Mouse (Mus musculus) limb, embryonic 15.5 days (tissue): ENCODE results near the gene Fkbp3. TPM values are rescaled to one million over a fixed set of nuclear protein-coding genes. Genes with fewer than 3 reads are reported as not detected.

Source experiments
- ATAC-seq: fragments of 200-750 bp; cut with Nextera tagmentation; 2 replicates; pipeline ENCODE4 v1.8.0; 2017; ENCODE audit warnings: low read depth, moderate TSS enrichment; ENCODE audit not compliant: insufficient number of reproducible peaks, low FRiP score, low TSS enrichment
- H3K27ac ChIP-seq: fragments of 300-500 bp; sonication (generic); 2 replicates; pipeline ENCODE4 v1.5.1; 2015; ENCODE audit warnings: moderate library complexity, mild to moderate bottlenecking, inconsistent platforms
- H3K27me3 ChIP-seq: fragments of 300-500 bp; sonication (generic); 2 replicates; pipeline ENCODE4 v1.6.1; 2015; ENCODE audit warnings: inconsistent platforms
- H3K36me3 ChIP-seq: fragments of 300-500 bp; sonication (generic); 2 replicates; pipeline ENCODE4 v1.6.1; 2015; ENCODE audit warnings: inconsistent platforms
- H3K4me1 ChIP-seq: fragments of 300-500 bp; sonication (generic); 2 replicates; pipeline ENCODE4 v1.6.1; 2015; ENCODE audit warnings: inconsistent platforms
- H3K4me2 ChIP-seq: fragments of 300-500 bp; sonication (generic); 2 replicates; pipeline ENCODE4 v1.6.1; 2015; ENCODE audit warnings: mild to moderate bottlenecking, inconsistent platforms
- H3K4me3 ChIP-seq: fragments of 300-500 bp; sonication (generic); 2 replicates; pipeline ENCODE4 v1.5.1; 2015; ENCODE audit warnings: mild to moderate bottlenecking, inconsistent platforms
- H3K9ac ChIP-seq: fragments of 300-500 bp; sonication (generic); 2 replicates; pipeline ENCODE4 v1.6.1; 2015; ENCODE audit warnings: inconsistent platforms
- H3K9me3 ChIP-seq: fragments of 300-500 bp; sonication (generic); 2 replicates; pipeline ENCODE4 v1.6.1; 2016; ENCODE audit warnings: inconsistent platforms
- WGBS: fragments of 180-500 bp; shearing (Covaris S2); methylation state at CpG from one replicate; pipeline ENCODE4 v1.1.7; 2015; 5-methylcytosine and 5-hydroxymethylcytosine counted together
- polyA plus RNA-seq: library from polyadenylated mRNA; unstranded; fragments of >200 nt; fragmentation: Nextera tagmentation; extraction: Ambion mirVana; gene quantifications from 2 replicates; pipeline ENCODE4 v1.2.1, GENCODE M21; 2015

The Fkbp3 gene
- polyA plus RNA-seq, 1 experiment from 2014 or later, result 385 TPM

DNA sequence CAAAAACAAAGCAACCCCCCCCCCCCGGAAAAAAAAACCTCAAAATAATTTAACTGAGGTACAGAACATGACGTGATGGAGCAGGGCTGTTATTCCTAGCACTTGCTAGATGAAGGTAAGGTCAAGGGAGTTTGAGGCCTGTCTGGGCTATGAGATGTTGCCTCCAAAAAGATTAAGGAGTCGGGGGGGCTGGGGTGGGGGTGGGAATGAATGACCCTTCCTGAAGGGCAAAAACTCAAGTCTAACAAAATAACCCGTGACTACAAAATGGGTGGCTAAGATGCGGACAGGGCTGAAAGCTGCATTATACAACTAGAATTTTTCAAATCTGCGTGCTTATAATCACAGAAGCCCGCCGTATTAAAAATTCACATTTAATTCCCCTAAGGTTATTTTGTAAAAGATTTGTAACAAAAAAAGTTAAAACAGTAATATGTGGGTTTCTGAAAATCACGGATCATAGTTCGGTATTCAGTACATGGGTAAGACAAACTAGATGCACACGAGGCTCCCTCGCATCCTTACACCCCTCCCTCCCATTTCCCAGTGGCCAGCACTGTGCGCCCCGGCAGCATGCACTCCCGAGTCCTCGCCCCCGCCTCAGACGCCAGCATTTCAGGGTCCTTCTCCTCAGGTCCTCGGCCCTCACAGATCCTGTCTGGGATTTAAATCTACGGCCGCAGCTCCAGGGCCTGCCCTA lies 746 bp downstream of the Fkbp3 start:
- peak overlapping the region; percentile 88 for H3K9ac ChIP-seq
- H3K27me3 ChIP-seq, result no peaks in the 10 kb centered on the region
- H3K27ac ChIP-seq, result peak overlapping the region; percentile 98
- H3K9me3 ChIP-seq, result no peaks in the 10 kb centered on the region
- peak overlapping the region; percentile 83 for H3K4me3 ChIP-seq
- peak overlapping the region; percentile 74 for H3K4me2 ChIP-seq
- H3K4me1 ChIP-seq, result peaks cover 19% of the 10 kb centered on the region
- ATAC-seq, result peak; percentile 52; the same call in 1 of the 2 replicates
- WGBS, result 2% methylated on average over 21 of the region's 21 CpGs
- H3K36me3 ChIP-seq, result peaks cover 8% of the 10 kb centered on the region; the same call in 1 of the 2 replicates

DNA sequence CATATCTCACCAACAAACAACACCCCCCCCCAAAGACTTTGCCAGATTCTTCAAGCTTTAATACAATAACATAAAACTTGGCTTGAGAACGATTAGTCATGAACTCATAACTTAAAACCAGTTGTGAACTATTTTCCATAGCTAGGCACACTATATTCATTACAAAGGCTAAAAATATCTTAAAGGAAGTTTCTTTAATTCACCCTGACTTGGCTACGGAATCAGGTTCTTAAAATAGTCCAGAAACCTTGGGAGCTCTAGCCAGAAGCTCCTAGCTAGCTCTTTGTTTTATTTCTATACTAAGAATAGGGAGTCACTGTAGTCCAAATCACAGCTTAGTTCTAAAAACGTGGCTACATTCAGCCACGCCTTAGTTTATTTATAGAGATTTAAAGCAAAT lies 5.4 kb downstream of the Fkbp3 start:
- H3K9me3 ChIP-seq, result no peaks in the 10 kb centered on the region
- no peaks in the 10 kb centered on the region for H3K4me1 ChIP-seq
- H3K27ac ChIP-seq, result 0 out of 2 replicates have a peak overlapping the region, but pooled peaks have one; percentile 3
- WGBS, result 55% methylated on average over 4 of the region's 4 CpGs
- no peak overlapping the region for H3K4me2 ChIP-seq
- H3K4me3 ChIP-seq, result no peak overlapping the region
- H3K36me3 ChIP-seq, result peaks cover 33% of the 10 kb centered on the region
- no peak overlapping the region for H3K9ac ChIP-seq
- ATAC-seq, result no peak
- no peaks in the 10 kb centered on the region for H3K27me3 ChIP-seq

DNA sequence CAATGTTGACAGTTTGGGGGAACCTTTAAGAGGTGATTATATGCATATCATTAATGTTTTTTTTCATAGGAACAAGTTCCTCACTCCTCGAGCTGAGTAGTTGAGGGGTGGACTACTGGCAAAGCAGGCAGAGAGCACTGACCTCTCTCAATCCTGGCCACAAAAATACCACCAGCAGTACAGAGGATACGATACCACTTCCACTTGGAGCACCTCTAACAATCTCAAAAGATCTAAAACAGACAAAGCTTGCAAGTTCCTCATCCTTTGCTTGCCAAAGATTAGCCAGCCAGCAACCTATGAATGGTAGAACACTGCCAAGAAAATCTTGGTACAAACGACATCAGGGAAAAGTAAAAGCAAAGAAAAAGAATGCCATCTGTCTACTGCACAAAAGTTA lies 7.6 kb downstream of the Fkbp3 start:
- H3K9ac ChIP-seq, result no peak overlapping the region
- H3K4me3 ChIP-seq, result no peak overlapping the region
- ATAC-seq, result no peak
- WGBS, result 56% methylated on average over 3 of the region's 3 CpGs
- no peaks in the 10 kb centered on the region for H3K4me1 ChIP-seq
- no peak overlapping the region for H3K4me2 ChIP-seq
- peaks cover 43% of the 10 kb centered on the region for H3K36me3 ChIP-seq
- H3K9me3 ChIP-seq, result no peaks in the 10 kb centered on the region
- H3K27me3 ChIP-seq, result no peaks in the 10 kb centered on the region
- no peak overlapping the region for H3K27ac ChIP-seq

DNA sequence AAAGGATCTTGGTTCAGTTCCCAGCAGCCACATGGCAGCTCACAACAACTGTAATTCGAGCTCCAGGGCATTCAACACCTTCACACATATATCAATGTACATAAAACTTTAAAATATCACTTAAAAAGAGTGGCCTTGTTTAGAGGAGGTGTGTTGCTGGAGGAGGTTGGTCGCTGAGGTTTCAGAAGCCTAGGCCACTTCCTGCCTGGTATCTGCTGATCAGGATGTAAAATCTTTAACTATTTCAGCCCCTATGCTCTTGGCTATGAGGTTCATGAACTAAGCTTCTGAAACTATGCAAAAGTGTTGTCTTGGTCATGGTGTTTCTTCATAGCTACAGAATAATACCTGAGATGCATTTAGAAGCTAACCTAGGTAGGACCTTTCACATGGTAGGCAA lies 8.6 kb downstream of the Fkbp3 start:
- no peaks in the 10 kb centered on the region for H3K27me3 ChIP-seq
- ATAC-seq, result no peak
- WGBS, result 54% methylated on average over 2 of the region's 2 CpGs

DNA sequence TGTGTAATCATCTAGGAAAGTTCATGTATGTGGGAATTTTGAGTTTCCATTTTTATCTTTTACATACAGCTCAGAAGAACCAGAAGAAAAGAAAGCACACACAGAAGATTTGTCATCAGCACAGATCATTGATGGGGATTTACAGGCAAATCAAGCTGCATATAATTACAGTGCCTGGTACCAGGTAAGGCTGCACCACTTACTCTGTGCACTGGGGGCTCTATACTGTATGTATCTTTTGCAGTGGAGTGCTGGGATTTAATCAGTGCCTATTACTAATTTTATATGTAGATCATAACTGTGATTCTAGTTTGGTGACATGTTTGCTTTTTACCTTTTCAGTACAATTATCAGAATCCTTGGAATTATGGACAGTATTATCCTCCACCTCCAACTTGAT lies 12.7 kb downstream of the Fkbp3 start:
- H3K4me3 ChIP-seq, result no peak overlapping the region
- H3K27me3 ChIP-seq, result no peaks in the 10 kb centered on the region
- no peak overlapping the region for H3K9ac ChIP-seq
- no peak for ATAC-seq
- H3K4me1 ChIP-seq, result no peaks in the 10 kb centered on the region
- no peaks in the 10 kb centered on the region for H3K9me3 ChIP-seq
- no peak overlapping the region for H3K27ac ChIP-seq
- no peak overlapping the region for H3K4me2 ChIP-seq
- H3K36me3 ChIP-seq, result peaks cover 56% of the 10 kb centered on the region

More for the DNA sequence above, 8.6 kb downstream of the Fkbp3 start:
- Histone ChIP-seq H3K27ac (no peak overlapping the region), H3K36me3 (peaks cover 52% of the 10 kb centered on the region), H3K4me2 (no peak overlapping the region), H3K9ac (no peak overlapping the region), H3K9me3 (no peaks in the 10 kb centered on the region), H3K4me3 (no peak overlapping the region), H3K4me1 (no peaks in the 10 kb centered on the region)

DNA sequence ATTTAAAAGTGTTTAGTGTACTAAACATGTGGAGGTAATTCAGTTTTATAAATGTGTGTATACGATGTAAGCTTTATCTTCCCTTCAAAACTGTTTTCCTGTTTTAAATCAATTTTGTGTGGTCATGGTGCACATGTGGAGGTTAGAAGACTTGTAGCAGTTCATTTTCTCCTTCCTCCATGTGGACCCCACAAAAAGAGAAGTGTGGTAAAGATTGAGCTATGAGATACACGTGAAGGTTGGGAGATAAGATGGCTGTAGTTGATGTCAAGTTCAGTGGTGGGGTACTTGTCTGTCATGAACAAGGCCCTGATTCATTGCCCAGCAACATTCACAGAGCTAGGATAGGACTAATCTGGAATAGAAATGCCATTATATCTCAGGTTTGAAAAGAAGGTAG lies 15.6 kb downstream of the Fkbp3 start:
- 72% methylated on average over 2 of the region's 2 CpGs for WGBS
- H3K9ac ChIP-seq, result no peak overlapping the region
- no peak overlapping the region for H3K27ac ChIP-seq
- no peaks in the 10 kb centered on the region for H3K27me3 ChIP-seq
- H3K4me3 ChIP-seq, result no peak overlapping the region
- H3K9me3 ChIP-seq, result no peaks in the 10 kb centered on the region
- no peak overlapping the region for H3K4me2 ChIP-seq
- ATAC-seq, result no peak
- peaks cover 49% of the 10 kb centered on the region for H3K36me3 ChIP-seq
- no peaks in the 10 kb centered on the region for H3K4me1 ChIP-seq

DNA sequence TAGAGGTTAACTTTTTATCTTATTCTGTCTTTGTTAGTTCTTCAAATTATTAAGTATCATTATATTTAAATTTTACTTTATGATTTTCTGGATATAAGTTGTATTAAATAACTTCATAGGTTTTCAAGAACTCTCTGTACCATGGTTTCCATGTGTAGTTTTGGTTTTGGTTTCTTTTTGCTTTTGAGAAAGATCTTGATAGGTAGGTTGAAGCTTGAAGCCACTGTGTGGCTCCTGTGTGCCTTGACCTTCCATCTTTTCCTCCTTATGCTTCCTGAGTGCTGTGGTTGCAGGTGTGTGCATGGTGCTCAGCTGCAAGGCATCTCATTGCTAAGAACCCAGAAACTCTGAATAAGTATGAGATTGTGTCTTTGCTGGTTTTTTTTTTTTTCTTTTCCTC lies 25.0 kb downstream of the Fkbp3 start:
- Histone ChIP-seq H3K9me3 (no peaks in the 10 kb centered on the region), H3K4me1 (no peaks in the 10 kb centered on the region), H3K4me3 (no peak overlapping the region), H3K27me3 (no peaks in the 10 kb centered on the region), H3K27ac (no peak overlapping the region), H3K4me2 (no peak overlapping the region), H3K9ac (no peak overlapping the region), H3K36me3 (peaks cover 29% of the 10 kb centered on the region)
- ATAC-seq, result no peak

DNA sequence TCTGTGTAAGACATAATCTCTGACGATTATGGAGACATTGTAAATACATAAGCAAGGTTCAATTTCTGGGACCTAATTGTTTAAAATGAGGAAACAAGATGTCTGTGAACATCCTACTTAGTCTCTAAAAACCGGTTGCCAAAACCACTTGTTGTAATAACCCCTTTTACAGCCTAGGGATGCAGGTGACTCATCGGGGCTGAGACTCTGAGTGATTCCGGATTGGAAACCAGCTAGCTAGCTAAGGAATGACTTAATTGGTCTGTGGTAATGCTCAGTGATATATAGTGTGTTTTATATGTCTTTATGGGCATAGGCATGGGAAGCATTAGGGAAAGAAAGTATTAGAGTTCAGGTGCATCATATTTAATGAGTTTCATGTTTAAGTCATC lies 36.3 kb downstream of the Fkbp3 start:
- peak overlapping the region; percentile 90 for H3K4me3 ChIP-seq
- peaks cover 9% of the 10 kb centered on the region; the same call in 1 of the 2 replicates for H3K4me1 ChIP-seq
- ATAC-seq, result no peak; the same call in 1 of the 2 replicates
- no peak overlapping the region for H3K27ac ChIP-seq
- H3K36me3 ChIP-seq, result no peaks in the 10 kb centered on the region
- no peaks in the 10 kb centered on the region for H3K9me3 ChIP-seq
- peak overlapping the region; percentile 50 for H3K4me2 ChIP-seq
- peak overlapping the region; percentile 85; the same call in 1 of the 2 replicates for H3K9ac ChIP-seq
- WGBS, result 10% methylated on average over 4 of the region's 4 CpGs
- no peaks in the 10 kb centered on the region for H3K27me3 ChIP-seq

DNA sequence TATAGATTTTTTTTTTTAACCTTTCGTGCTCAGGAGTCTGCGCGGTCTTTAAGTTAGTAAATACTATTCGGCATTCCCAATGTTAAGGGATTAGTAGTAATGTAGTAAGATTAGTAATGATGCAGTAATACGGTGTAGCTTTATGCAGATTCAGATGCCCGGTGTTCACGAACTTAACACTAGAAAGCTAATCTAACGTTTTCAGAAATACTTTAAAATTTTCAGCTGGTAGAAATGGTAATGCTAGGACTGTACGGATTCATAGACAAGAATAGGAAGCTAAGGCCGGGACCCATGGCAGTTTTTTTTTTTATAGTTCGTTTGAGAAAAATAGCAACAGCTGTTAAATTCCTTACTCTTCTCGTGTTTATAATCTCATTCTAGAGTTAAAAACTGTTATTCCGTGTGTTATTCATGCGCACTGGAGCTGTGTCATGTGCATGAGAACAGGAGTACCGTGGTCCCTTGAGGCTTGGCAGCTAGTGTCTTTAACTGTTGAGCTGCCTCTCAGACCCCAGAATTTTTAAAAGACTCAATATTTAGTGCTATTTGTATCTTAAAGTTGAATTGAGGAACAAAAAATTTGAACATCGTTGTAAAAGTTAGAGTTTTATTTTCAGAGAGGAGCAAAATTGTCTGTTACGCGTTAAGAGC lies 36.8 kb downstream of the Fkbp3 start:
- no peak for ATAC-seq
- WGBS, result 11% methylated on average over 18 of the region's 18 CpGs
- Histone ChIP-seq H3K4me3 (peak overlapping the region; percentile 90), H3K9ac (peak overlapping the region; percentile 85), H3K4me2 (peak overlapping the region; percentile 50), H3K9me3 (no peaks in the 10 kb centered on the region), H3K27me3 (no peaks in the 10 kb centered on the region), H3K36me3 (no peaks in the 10 kb centered on the region), H3K4me1 (peaks cover 9% of the 10 kb centered on the region; the same call in 1 of the 2 replicates), H3K27ac (no peak overlapping the region)

DNA sequence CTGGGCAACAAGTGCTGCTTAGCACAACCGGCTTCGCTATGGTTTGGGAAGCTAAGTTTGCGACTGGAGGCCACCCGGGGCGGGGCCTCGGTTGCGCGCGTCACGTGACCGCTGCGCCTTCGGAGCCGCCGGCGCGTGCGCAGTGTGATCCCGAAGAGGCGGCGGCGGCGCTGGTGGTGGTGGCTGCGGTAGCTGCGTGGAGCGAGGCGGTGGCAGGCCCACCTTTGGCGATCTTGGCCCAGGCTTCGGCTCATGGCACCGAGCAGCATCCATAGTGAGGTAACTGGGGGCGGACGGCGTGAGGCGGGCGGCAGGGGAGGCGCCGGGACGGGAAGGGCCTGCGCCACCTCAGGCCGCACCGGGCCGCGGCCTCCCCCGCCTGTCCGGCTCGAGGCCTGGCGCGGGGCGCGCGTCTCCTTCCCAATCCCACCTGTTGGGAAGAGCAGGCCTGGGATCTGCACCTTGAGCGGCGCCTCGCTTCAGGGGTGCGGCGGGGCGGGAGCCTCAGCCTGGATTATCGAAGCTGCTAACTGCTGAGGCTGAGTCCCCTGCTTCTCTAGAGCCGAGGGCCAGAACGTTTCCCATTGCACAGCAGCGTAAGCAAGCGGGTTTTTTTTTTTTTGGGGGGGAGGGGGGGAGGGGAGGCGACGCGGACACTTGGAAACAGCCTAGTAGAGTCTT lies 37.5 kb downstream of the Fkbp3 start, which contains the start of gene Prpf39:
Gene Prpf39, plus strand, starts transcription at position 144 of the 681 bp plus-strand sequence.
- Histone ChIP-seq H3K4me2 (peak within 1 kb of the TSS; percentile 50), H3K4me1 (peaks cover 9% of the 10 kb centered on the region; the same call in 1 of the 2 replicates), H3K36me3 (no peaks in the 10 kb centered on the region), H3K27me3 (no peaks in the 10 kb centered on the region), H3K9ac (peak within 1 kb of the TSS; percentile 85), H3K27ac (peak within 1 kb of the TSS; percentile 92), H3K4me3 (peak within 1 kb of the TSS; percentile 90), H3K9me3 (no peaks in the 10 kb centered on the region)
- ATAC-seq, result peak; percentile 92
- under 1% methylated on average over 65 of the region's 65 CpGs for WGBS

DNA sequence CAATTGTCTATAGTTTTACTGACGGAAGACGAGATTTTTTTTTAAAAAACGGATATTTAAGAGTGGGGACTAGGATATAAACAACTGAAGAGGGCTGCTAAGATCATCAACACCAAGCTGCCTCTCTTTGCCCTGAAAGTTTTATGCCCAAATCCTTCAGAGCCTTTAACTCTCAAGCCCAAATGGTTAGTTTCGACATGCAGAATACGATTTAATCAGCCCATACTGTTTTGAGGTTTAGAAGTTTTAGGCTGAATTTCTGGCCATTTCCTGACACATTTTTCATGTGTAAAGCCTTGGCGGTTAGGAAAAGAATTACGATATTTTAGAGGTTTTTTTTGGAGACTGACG lies 38.0 kb downstream of the Fkbp3 start:
- Histone ChIP-seq H3K36me3 (no peaks in the 10 kb centered on the region), H3K4me3 (peak overlapping the region; percentile 90), H3K9me3 (no peaks in the 10 kb centered on the region), H3K4me2 (peak overlapping the region; percentile 50), H3K27ac (peak overlapping the region; percentile 92; the same call in 1 of the 2 replicates), H3K9ac (peak overlapping the region; percentile 85; the same call in 1 of the 2 replicates), H3K27me3 (no peaks in the 10 kb centered on the region), H3K4me1 (peaks cover 9% of the 10 kb centered on the region; the same call in 1 of the 2 replicates)
- no peak for ATAC-seq
- 48% methylated on average over 8 of the region's 8 CpGs for WGBS

DNA sequence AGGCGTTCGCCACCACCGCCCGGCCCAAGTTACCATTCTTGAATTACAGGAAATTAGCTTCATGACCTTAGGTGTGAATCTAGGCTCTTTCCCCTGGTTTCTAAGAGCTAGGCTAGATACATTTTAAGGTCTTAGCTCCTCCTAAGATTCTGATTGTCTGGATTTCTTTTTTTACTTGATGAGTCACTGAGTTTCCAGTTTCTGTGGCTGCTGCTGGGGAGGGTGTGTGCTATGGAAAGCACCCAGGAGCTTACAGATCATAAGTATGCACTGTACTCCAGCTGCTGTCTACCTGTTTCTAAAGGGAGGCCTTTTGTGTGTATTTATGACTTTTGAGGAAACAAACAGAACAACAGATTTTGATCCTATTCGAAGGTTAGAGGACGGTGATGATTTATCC lies 51.0 kb downstream of the Fkbp3 start:
- ATAC-seq, result no peak
- Histone ChIP-seq H3K9ac (no peak overlapping the region), H3K4me3 (no peak overlapping the region)

More for the DNA sequence above, 51.0 kb downstream of the Fkbp3 start:
- H3K9me3 ChIP-seq, result no peaks in the 10 kb centered on the region
- peaks cover 4% of the 10 kb centered on the region for H3K36me3 ChIP-seq
- no peak overlapping the region for H3K27ac ChIP-seq
- H3K4me2 ChIP-seq, result no peak overlapping the region
- no peaks in the 10 kb centered on the region for H3K4me1 ChIP-seq
- H3K27me3 ChIP-seq, result no peaks in the 10 kb centered on the region
- 93% methylated on average over 6 of the region's 6 CpGs for WGBS
